Mouse (Mus musculus) bone marrow macrophage, adult 2 months (primary cell): ENCODE measurements around the gene Dio3.

Experiments used
- CTCF ChIP-seq: IDR thresholded peaks from 2 replicates; pipeline ENCODE4 v1.5.1; 2012; ENCODE audit warnings: low read depth, mild to moderate bottlenecking, low read length, moderate library complexity
- POLR2A ChIP-seq: IDR thresholded peaks from 2 replicates; pipeline ENCODE4 v1.6.1; 2012; ENCODE audit warnings: mild to moderate bottlenecking, low read depth, low read length, borderline replicate concordance

DNA sequence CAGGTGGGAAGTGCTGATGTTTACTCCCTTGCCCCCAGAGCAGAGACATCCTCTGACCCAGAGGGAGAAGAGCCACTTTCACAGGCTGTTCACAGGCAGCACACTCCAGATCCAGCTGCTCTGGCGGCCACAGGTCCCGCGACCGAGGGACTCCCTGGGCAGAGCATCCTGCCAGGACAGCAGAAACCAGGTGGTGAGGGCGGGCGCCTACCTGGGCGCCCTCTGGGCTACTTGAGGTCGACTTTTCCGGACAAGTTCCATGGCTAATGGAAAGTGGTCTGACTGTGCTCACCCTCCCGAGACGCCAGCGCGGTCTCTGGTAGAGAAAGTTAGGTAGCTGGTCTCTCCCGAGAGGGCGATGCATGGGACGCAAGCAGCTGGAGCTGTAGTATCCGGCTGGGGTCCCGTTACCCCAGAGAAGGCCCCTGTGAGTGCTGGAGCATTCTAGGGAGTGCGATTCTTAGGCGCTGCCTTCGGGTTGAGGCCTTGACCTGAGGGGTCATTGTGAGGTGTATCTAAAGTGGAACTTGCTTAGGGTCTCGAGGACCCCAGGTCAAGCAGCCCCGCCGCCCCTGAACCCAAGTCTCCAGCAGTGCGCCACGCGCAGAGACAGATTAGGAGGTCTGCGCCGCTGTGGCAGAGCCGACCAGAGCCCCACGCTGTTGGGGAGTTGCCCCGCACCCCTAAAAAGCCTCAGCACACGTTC lies 1.5 kb upstream of the Dio3 start:
- TF ChIP-seq POLR2A (no peak), CTCF (no peak)
